Mouse (Mus musculus): ENCODE results near the gene Ccdc33. TPM values are rescaled to one million over a fixed set of nuclear protein-coding genes. Genes with fewer than 3 reads are reported as not detected.

Ccdc33 gene
- total RNA-seq, 2 experiments from 2014 or later, result 0.55 to 1.1 TPM

DNA sequence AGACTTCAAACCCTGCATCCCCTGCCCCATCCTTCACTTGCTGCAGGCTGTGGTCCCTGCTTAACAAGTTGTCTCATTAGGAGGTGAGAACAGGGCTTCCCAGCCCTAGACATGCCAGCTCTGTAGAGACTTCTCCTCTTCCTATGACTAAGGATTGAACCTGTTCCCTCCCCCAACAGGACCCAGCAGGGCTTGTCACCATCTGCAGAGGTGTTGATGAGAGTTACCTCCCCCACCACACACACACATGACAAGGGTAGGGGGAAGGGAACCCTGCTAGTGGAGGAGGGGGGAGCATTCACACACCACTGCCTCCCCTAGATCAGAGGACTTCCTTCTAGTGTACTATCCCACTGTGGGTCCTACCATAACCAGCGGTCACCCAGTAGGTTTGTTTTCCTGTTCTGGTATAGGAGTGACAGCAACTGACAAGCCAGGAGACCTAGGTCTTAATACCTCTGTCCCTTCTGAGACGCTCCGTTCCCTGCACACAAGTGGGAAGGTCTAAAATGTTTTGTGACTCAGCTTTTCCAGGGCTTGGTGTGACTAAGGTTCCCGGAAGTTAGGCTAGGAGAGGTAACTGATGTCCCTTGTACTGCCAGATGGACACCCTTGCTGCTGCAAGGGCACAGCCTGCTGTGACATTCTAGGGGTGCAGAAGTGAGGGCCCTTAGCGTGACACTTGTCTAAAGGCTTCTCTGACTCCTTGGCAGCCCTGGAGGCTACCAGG lies 18.6 kb downstream of the Ccdc33 start:
- intact Hi-C loops (cut with DNase I), result no loop called here
- no peak for DNase-seq (ENCODE audit: low spot score in 2 of 2)

DNA sequence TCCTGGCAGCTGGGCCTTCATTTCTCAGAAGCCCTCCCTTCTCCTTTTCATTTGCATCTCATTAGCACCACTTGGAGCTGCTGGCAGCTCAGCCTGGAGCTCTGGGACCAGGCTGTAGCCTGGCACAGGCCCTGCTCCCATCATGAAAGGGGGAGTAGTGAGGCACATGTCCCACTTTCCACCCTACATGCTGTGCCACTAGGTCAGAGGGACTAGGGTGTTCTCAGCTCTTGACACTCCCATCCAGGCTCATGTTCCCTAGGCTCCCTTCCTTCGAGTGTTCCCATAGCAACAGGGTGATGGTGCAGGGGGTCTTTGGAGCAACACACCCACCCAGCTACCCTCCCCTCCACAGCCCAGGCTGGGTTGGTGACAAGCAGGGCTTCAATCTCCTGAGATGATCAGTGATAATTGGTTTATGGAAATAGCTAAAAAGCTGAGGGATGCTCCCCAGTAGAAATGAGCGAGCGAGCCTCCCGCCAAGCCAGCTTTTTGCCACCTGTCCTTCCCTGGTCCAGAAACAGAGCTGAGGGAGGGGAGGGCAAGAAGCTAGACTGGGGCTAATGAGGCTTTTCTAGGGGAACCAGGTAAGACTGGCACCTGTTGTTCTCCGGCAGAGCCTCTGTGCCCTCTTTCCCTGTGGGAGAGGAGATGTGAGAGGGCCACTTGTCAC lies 21.9 kb downstream of the Ccdc33 start:
- intact Hi-C loops (cut with DNase I), result no loop called here
- DNase-seq (ENCODE audit: low spot score in 2 of 2), result peak in 1 of 2 experiments; percentile 72

DNA sequence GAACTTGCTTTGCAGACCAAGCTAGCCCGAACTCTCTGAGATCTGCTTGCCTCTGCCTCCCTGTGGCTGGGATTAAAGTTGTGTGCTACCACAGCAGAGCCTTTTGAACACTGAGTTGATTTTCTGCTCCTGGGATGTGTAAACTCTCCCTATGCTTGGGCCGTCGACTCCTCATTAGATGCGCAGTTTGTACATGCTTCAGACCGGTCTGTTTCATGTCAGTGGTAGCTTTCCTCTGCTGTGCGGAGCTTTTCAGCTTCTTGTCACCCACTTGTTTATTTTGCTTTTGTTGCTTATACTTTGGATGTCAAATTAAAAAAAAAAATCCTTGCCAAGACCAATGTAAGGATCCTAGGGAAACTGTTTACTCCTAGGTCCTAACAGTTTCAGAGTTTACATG lies 22.6 kb downstream of the Ccdc33 start:
- intact Hi-C loops (cut with DNase I), result no loop called here

DNA sequence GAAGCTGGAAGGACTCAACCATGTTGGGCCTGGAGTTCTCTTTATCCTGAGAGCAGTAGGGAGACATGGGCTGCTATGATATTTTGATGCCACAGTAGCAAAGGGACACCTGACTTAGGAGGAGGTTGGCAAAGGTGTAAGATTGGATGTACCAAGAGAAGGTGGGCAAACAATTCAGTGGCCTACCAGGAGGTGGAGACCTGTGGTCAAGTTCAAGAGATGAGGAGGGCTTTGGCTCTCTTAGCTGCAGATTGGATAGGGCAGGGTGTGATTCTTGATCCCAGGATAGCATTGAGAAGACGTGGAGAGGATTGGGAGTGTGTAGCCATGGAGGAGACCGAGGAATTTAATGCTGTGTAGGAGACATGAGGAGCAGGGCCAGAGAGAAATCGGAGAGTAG lies 24.8 kb downstream of the Ccdc33 start:
- intact Hi-C loops (cut with DNase I), result no loop called here
- DNase-seq (ENCODE audit: low spot score in 2 of 2), result no peak

More for the DNA sequence above, 22.6 kb downstream of the Ccdc33 start:
- DNase-seq (ENCODE audit: low spot score in 2 of 2), result no peak

DNA sequence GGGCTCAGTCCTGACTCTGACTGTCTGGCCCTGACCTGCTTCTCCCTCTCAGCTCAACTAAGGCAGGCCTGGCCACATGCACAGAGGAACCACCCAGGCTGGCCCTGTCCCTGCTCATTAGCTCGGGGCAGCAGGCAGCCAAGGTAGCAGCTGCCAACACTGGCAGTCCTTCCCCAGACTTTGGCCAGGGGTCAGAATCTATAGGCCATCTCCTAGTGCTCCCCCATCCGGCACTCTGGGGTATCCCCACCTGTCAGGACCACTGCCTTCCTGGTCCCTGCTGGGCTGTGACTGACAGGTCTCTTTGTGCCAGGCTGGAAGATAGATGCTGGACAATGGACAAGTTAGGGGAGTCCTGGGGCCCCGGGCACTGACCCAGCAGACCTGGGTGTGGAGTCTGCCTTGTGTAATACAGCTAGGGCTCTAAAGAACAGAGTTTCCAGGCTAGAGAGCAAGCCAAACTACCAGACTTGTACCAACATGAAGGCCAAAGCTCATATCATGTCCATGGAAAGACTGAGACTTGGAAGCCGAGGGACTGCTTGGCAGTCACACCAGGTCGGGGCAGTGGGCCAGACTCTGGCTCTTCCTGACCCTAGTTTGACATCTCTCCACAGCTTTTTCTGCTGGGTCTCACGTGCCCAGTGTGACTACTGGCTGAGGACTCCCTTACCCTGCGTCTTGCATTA lies 25.9 kb downstream of the Ccdc33 start:
- DNase-seq (ENCODE audit: low spot score in 2 of 2), result no peak
- intact Hi-C loops (cut with DNase I), result no loop called here

DNA sequence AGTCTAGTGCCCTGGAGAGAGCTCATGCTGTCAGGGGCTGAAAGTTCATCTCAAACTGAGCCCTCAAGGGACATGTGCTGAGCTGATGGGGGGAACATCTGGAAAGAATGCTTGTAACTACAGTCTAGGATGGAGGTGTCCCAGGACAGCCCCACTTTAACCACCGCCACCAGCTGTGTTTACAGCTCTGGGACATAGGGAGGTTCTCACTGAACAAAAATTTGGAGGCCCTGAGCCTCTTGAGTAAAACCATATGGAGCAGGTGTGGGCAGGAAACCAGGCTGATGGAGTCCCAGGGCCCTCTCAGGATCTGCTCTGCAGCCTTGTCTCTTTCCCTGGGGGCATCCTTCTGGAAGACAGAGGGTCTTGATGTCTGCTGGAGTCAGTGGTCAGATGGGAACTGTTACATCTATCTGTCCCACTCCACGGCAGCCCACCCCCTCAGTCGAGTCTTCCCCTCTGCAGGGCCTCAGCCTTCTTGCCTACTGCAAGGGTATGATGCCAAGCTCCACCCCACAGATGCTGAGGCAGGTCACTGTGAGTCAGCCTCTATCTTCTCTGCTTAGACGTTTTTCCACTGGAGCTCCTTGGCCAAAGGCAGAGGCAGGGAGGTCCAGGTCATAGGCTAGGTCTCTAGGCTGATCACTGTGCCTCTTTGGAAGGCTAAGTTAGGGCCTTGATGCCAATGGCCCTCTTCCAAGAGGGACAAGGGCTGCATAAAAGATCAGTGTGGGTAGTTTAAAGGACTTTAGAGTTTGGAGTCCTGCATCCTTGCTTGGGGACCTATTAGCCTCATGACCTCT lies 26.8 kb downstream of the Ccdc33 start:
- no peak for DNase-seq (ENCODE audit: low spot score in 2 of 2)
- intact Hi-C loops (cut with DNase I), result no loop called here

DNA sequence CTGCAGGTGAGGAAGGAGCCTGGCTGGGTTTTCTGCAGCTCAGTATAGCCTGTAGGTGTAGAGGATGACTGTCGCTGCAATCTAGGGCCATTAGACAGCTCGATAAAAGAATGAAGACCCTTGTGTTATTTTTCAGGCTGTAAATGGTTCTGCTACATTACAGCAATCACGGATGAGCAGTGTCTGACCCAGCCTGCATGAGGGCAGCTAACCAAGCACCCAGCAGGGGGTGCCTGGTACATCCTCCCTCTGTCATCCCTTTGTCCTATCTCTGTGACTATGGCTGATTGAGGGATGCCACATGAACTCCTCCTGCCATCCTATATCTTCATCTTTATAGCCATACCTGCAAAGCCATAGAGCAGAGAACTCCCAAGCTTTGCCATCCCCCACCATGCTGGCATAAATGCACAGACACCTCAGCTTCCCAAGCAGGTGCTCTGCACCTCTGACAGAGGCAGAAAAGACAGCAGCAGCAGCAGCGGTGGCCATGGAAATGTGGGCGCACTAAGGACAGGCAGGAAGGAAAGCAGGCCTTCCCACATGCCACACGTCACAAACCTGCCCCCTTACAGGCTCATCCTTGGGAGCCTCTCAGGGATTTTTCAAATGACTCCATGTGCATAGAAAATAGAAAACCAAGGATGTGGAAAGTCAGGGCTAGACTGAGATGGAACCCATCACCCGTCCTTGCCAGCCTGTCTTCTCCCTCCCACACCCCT lies 31.2 kb downstream of the Ccdc33 start:
- DNase-seq (ENCODE audit: low spot score in 2 of 2), result peak; percentile 52 to 86
- intact Hi-C loops (cut with DNase I), result loop anchor here (1.0 kb wide), 1 partner anchor 116 kb away; no protein-coding TSS in a partner anchor

DNA sequence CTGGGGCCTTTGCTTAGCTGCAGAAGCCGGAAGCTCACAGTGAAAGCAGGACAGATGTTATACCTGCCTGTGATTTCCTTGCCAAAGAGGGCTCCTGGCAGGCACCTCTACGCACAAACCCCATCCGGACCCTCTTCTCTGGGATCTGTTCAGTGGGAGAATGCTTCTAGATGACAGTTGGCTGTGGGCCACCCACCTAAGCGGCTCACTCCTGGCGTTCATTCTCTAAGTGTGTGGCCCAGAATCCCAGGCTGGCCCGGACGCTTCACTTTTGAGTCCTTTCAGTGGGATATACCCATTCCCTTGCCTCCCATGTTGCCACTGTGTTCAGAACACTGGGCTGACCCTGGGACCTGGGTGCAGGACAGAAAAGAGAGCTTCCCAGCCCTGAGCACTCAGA lies 31.8 kb downstream of the Ccdc33 start:
- intact Hi-C loops (cut with DNase I), result loop anchor here (1.0 kb wide), 1 partner anchor 116 kb away; no protein-coding TSS in a partner anchor
- DNase-seq (ENCODE audit: low spot score in 2 of 2), result no peak

DNA sequence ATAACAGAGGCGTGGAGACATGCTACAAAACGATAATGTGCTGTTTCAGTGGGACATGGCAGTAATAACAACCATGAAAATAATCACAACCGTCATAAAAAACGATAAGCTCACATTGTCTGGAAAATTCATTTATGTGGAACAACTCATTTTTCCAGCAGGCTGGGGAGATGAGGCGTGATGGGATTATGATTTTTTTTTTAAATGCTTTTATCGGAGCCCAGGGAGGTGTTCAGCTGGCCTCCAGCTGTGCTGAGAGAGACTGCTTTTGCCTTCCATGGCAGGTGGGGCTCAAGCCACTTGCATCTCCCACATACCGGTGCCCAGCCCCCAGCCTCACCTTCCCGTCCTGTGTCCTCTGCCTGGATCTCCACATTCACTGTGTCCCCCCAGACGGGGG lies 32.4 kb downstream of the Ccdc33 start:
- intact Hi-C loops (cut with DNase I), result no loop called here
- no peak for DNase-seq (ENCODE audit: low spot score in 2 of 2)

DNA sequence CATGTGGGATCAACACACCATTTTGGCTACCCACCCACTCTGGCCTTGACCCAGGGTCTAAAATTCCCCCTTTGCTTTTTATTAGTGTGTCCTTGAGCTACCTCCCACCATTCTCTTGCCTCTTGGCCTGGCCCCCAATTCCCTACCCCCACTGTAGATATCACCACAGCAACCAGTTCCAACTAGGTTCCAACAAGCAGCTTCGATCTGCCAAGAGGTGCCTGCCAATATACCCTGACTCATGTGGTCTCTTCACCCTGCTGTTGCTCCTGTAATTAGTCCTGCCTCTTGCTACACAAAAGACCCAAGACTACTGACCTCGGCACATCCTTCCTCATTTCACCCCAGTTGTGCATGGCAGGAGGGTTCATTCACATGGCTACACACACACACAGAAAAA lies 33.5 kb downstream of the Ccdc33 start:
- no peak for DNase-seq (ENCODE audit: low spot score in 2 of 2)
- intact Hi-C loops (cut with DNase I), result no loop called here

DNA sequence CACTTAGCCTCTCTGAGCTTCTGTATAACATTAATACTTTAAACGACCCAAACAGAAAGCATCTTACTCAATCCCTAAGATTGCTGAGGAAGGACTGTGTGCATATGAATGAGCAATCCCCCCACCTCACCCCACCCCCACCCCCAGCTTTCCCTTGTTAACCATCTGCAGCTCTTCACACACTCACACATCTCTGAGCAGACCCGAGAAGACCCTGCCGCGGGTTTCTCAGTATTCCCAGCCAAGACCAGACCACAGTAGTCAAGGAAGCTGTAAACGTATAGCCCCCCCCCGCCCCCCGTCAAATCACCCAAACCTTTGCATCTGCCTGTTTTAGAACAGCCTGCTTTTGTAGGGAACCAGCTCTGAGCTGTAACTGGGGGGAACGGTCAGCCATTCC lies 34.0 kb downstream of the Ccdc33 start:
- no peak for DNase-seq (ENCODE audit: low spot score in 2 of 2)
- intact Hi-C loops (cut with DNase I), result no loop called here

DNA sequence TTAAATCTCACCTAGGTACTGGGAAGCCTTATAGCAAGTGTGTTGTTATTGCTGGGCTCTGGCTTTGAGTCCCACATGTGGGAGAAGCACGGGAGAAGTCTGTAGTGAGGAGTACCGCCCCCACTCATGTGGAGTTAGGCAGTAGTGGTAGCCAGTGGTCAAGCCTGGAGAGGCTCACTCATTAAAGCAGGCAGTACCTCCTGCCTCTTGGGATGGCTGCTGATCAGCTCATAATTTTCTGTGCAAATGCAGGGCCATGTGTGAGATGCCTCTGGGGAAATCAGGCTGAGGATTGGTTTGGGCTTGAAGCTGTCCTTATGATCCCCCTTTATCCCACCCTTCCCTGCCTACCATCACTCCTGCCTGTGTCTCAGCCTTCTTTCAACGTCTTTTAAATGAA lies 44.1 kb downstream of the Ccdc33 start:
- intact Hi-C loops (cut with DNase I), result no loop called here
- no peak for DNase-seq (ENCODE audit: low spot score in 2 of 2)

DNA sequence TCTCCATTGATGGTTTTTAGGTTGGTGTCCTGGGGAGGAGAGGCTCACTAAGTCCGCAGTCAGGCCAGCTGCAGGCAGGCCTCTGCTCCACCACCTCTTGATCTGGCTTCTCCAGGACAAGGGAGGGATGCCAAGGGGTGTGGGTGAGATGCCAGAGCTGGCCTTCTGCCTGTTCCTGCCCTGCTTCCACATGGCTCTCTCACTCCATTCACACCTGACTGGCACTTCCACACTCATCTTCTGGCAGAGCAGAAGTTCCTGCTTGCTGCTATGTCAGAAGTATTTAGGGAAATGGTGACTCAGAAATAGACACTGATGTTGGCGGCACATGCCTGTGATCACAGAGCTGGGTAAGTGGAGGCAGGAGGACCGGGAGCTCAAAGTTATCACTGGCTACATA lies 51.1 kb downstream of the Ccdc33 start:
- peak in 1 of 2 experiments; percentile 81 for DNase-seq (ENCODE audit: low spot score in 2 of 2)
- intact Hi-C loops (cut with DNase I), result loop anchor here (2.0 kb wide), 2 partner anchors 43 to 109 kb away; no protein-coding TSS in a partner anchor

DNA sequence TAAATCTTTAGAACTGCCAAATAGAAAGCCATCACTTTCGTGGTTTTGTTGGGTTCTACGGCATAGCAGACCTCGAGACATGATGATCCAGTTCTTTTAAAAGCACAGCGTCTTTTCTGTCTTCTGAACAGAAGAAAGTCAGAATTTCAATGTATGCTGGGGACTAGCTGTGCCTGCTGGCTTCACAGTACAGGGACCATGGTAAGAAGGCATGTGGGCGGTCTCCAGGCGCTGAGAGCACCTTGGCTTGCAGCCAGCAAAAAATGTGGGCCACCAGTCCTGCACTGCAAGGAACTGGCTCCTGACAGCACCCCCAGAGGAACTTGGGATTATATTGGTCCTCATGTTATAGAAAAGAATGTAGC lies 51.9 kb downstream of the Ccdc33 start:
- peak; percentile 85 to 93 for DNase-seq (ENCODE audit: low spot score in 2 of 2)
- intact Hi-C loops (cut with DNase I), result loop anchor here (1.0 to 2.0 kb wide), 3 partner anchors 44 to 136 kb away; no protein-coding TSS in a partner anchor

DNA sequence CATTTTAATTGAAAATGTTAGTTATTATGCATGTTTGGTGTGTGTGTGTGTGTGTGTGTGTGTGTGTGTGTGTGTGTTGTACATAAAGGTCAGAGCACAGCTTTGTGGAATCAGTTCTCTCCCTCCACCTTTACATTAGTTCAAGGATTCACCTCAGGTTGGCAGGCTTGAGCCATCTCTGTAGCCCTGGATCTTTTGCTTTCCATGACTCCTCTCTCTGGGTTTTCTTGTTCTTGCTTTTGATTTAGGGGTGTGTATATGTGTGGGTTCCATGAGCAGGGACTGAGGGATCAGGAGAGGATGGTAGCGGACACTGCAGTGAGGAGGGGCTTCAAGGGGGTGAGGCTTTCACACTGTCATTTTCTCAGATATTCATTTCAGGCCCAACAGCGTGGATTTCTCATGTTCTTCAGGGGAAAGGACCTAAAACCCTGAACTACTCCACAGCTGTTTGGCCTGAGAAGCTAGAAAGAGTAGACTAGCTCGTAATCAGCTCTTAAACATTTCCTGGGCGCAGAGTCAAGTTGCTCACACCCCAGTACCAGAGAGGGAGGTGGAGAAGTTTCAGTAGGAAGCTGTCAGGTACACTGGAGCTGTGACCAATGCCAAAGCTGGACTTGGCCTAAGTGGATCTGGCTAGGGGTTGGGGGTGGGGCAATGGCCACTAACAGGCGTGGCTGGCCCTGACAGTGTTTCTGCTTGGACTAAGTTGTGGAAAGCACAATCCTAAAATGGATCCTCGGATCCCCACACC lies 52.5 kb downstream of the Ccdc33 start:
- intact Hi-C loops (cut with DNase I), result loop anchor here (1.0 to 2.0 kb wide), 3 partner anchors 45 to 136 kb away; no protein-coding TSS in a partner anchor
- DNase-seq (ENCODE audit: low spot score in 2 of 2), result peak in 1 of 2 experiments; percentile 48

DNA sequence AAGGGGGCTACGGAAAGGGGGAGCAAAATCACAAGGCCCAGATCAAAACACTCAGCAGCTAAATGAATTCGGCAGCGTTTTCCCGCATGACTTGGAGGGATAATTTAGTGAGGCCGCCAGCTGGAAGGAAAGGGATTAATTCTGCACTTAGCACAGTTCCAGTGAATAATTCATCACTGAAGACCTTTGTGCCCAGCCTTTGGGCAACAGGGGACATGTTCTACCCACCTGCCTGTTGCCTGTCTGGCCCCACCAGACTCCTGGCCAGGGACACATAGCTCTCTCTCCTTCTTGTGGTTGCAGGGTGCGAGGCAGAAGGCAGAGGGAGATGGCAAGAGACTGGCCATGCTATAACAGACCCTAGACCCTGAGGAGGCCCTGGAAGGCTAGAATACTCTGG lies 53.1 kb downstream of the Ccdc33 start:
- DNase-seq (ENCODE audit: low spot score in 2 of 2), result peak in 1 of 2 experiments; percentile 36
- intact Hi-C loops (cut with DNase I), result no loop called here

DNA sequence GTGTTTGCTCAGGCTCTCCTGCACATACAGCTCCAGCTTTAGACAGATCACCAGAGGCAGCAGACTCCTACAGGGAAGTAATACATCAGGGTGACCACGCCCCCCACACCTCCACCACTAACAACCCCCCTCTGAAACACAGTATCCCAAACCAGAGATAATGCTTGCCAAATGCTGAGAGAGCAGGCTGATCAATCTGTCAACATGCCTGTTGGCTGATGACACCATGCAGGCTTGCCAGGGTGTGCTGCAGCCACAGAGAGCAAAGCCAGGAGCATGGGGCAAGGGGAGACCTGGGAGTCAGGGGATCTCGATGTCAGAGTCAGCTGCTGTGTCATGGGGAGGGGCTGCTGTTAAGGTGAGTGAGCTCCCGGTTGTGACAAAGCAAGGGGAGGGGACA lies 55.1 kb downstream of the Ccdc33 start, which contains the start of gene Stra6:
TSS of gene Stra6 (plus strand) at position 258 of the 400 bp plus-strand sequence.
- DNase-seq (ENCODE audit: low spot score in 2 of 2), result no peak
- intact Hi-C loops (cut with DNase I), result no loop called here
